Mouse (Mus musculus) kidney, embryonic 15.5 days (tissue): Measurements from ENCODE around the gene Cdc26. TPM values are rescaled to one million over a fixed set of nuclear protein-coding genes. Genes with fewer than 3 reads are reported as not detected.
A peak's percentile ranks its signal among the peaks of the same experiment; 100 is the strongest.

ENCODE experiments used
- ATAC-seq: fragments of 200-750 bp; cut with Nextera tagmentation; replicated peaks from 2 replicates; pipeline ENCODE4 v1.8.0; 2017; ENCODE audit warnings: moderate TSS enrichment; ENCODE audit not compliant: low FRiP score
- H3K27ac ChIP-seq: fragments of 300-500 bp; sonication (generic); 2 replicates; pipeline ENCODE4 v1.5.1; 2015; ENCODE audit warnings: mild to moderate bottlenecking, inconsistent platforms
- H3K27me3 ChIP-seq: fragments of 300-500 bp; sonication (generic); 2 replicates; pipeline ENCODE4 v1.6.1; 2015; ENCODE audit warnings: inconsistent platforms
- H3K36me3 ChIP-seq: fragments of 300-500 bp; sonication (generic); 2 replicates; pipeline ENCODE4 v1.6.1; 2015; ENCODE audit warnings: inconsistent platforms
- H3K4me1 ChIP-seq: fragments of 300-500 bp; sonication (generic); 2 replicates; pipeline ENCODE4 v1.6.1; 2015; ENCODE audit warnings: inconsistent platforms
- H3K4me2 ChIP-seq: fragments of 300-500 bp; sonication (generic); 2 replicates; pipeline ENCODE4 v1.6.1; 2015; ENCODE audit warnings: moderate library complexity, mild to moderate bottlenecking, inconsistent platforms
- H3K4me3 ChIP-seq: fragments of 300-500 bp; sonication (generic); replicated peaks from 2 replicates; pipeline ENCODE4 v1.5.1; 2015; ENCODE audit warnings: mild to moderate bottlenecking, inconsistent platforms
- H3K9ac ChIP-seq: fragments of 300-500 bp; sonication (generic); 2 replicates; pipeline ENCODE4 v1.6.1; 2015; ENCODE audit warnings: mild to moderate bottlenecking, inconsistent platforms
- H3K9me3 ChIP-seq: fragments of 300-500 bp; sonication (generic); replicated peaks from 2 replicates; pipeline ENCODE4 v1.6.1; 2016; ENCODE audit warnings: inconsistent platforms
- WGBS: fragments of 180-500 bp; shearing (Covaris S2); methylation state at CpG from one replicate; pipeline ENCODE4 v1.1.7; 2015; ENCODE audit warnings: mixed read lengths; 5-methylcytosine and 5-hydroxymethylcytosine counted together
- polyA plus RNA-seq: library from polyadenylated mRNA; unstranded; fragments of >200 nt; fragmentation: Nextera tagmentation; extraction: Ambion mirVana; gene quantifications from 2 replicates; pipeline ENCODE4 v1.2.1, GENCODE M21; 2015

The Cdc26 gene
- polyA plus RNA-seq, 1 experiment from 2014 or later = 161 TPM

- no peak overlapping the region for H3K4me3 ChIP-seq
- no peaks in the 10 kb centered on the region for H3K4me1 ChIP-seq
- no peak for ATAC-seq
- H3K27ac ChIP-seq = no peak overlapping the region
- 84% methylated on average over 9 of the region's 9 CpGs for WGBS
- H3K36me3 ChIP-seq = peaks cover 15% of the 10 kb centered on the region
- H3K9ac ChIP-seq = no peak overlapping the region
- H3K27me3 ChIP-seq = no peaks in the 10 kb centered on the region
- no peaks in the 10 kb centered on the region for H3K9me3 ChIP-seq
- no peak overlapping the region for H3K4me2 ChIP-seq
Observed at GRCm38 (mm10) chr4:62429616-62430015, 21.2 kb upstream of the Cdc26 start.

- Histone ChIP-seq H3K4me2 (no peak overlapping the region), H3K4me3 (no peak overlapping the region), H3K4me1 (no peaks in the 10 kb centered on the region), H3K9me3 (no peaks in the 10 kb centered on the region), H3K27me3 (no peaks in the 10 kb centered on the region), H3K36me3 (peaks cover 28% of the 10 kb centered on the region), H3K27ac (no peak overlapping the region), H3K9ac (no peak overlapping the region)
- WGBS = 81% methylated on average over 17 of the region's 17 CpGs
- ATAC-seq = no peak; the same call in 1 of the 2 replicates
Observed at GRCm38 (mm10) chr4:62427978-62428758, 19.7 kb upstream of the Cdc26 start.

- Histone ChIP-seq H3K4me2 (no peak overlapping the region), H3K36me3 (peaks cover 51% of the 10 kb centered on the region), H3K4me1 (no peaks in the 10 kb centered on the region), H3K9me3 (no peaks in the 10 kb centered on the region), H3K27me3 (no peaks in the 10 kb centered on the region), H3K27ac (no peak overlapping the region), H3K9ac (no peak overlapping the region), H3K4me3 (no peak overlapping the region)
- 91% methylated on average over 4 of the region's 4 CpGs for WGBS
- ATAC-seq = no peak
Observed at GRCm38 (mm10) chr4:62425891-62426290, 17.4 kb upstream of the Cdc26 start.

GRCm38 (mm10) chr4:62419091-62419490 is 10.6 kb upstream of the Cdc26 start:
- H3K9me3 ChIP-seq = no peaks in the 10 kb centered on the region
- no peak overlapping the region for H3K4me3 ChIP-seq
- no peak for ATAC-seq
- H3K36me3 ChIP-seq = peaks cover 100% of the 10 kb centered on the region
- no peak overlapping the region for H3K4me2 ChIP-seq
- no peak overlapping the region for H3K27ac ChIP-seq
- WGBS = 94% methylated on average over 6 of the region's 6 CpGs
- no peaks in the 10 kb centered on the region for H3K4me1 ChIP-seq
- H3K27me3 ChIP-seq = no peaks in the 10 kb centered on the region
- H3K9ac ChIP-seq = no peak overlapping the region

GRCm38 (mm10) chr4:62418448-62418847 is 10.0 kb upstream of the Cdc26 start:
- no peaks in the 10 kb centered on the region for H3K27me3 ChIP-seq
- no peaks in the 10 kb centered on the region for H3K9me3 ChIP-seq
- no peaks in the 10 kb centered on the region for H3K4me1 ChIP-seq
- ATAC-seq = no peak
- H3K4me3 ChIP-seq = no peak overlapping the region
- 92% methylated on average over 8 of the region's 8 CpGs for WGBS
- H3K4me2 ChIP-seq = no peak overlapping the region
- no peak overlapping the region for H3K27ac ChIP-seq
- H3K9ac ChIP-seq = no peak overlapping the region
- peaks cover 100% of the 10 kb centered on the region for H3K36me3 ChIP-seq

GRCm38 (mm10) chr4:62411606-62412005 is 3.2 kb upstream of the Cdc26 start:
- H3K27me3 ChIP-seq = no peaks in the 10 kb centered on the region
- no peak overlapping the region for H3K4me2 ChIP-seq
- no peak overlapping the region for H3K9ac ChIP-seq
- H3K27ac ChIP-seq = no peak overlapping the region
- no peak overlapping the region for H3K4me3 ChIP-seq
- peaks cover 18% of the 10 kb centered on the region for H3K4me1 ChIP-seq
- 94% methylated on average over 10 of the region's 10 CpGs for WGBS
- no peaks in the 10 kb centered on the region for H3K9me3 ChIP-seq
- no peak for ATAC-seq
- peaks cover 63% of the 10 kb centered on the region for H3K36me3 ChIP-seq

- H3K36me3 ChIP-seq = peaks cover 55% of the 10 kb centered on the region
- WGBS = 84% methylated on average over 2 of the region's 2 CpGs
- peak overlapping the region; percentile 63 for H3K4me3 ChIP-seq
- H3K27ac ChIP-seq = no peak overlapping the region
- ATAC-seq = no peak
- H3K9ac ChIP-seq = peak overlapping the region; percentile 63; the same call in 1 of the 2 replicates
- no peaks in the 10 kb centered on the region for H3K27me3 ChIP-seq
- no peaks in the 10 kb centered on the region for H3K9me3 ChIP-seq
- peaks cover 26% of the 10 kb centered on the region for H3K4me1 ChIP-seq
- peak overlapping the region; percentile 72 for H3K4me2 ChIP-seq
Observed at GRCm38 (mm10) chr4:62410325-62410724, 1.9 kb upstream of the Cdc26 start.

GRCm38 (mm10) chr4:62409615-62410014 is 1.2 kb upstream of the Cdc26 start:
- Histone ChIP-seq H3K27me3 (no peaks in the 10 kb centered on the region), H3K36me3 (peaks cover 48% of the 10 kb centered on the region), H3K4me3 (peak overlapping the region; percentile 63), H3K4me1 (peaks cover 28% of the 10 kb centered on the region), H3K9me3 (no peaks in the 10 kb centered on the region), H3K9ac (peak overlapping the region; percentile 63), H3K4me2 (peak overlapping the region; percentile 72), H3K27ac (peak overlapping the region; percentile 87)
- WGBS = 28% methylated on average over 6 of the region's 6 CpGs
- no peak for ATAC-seq

- peaks cover 31% of the 10 kb centered on the region for H3K4me1 ChIP-seq
- under 1% methylated on average over 35 of the region's 35 CpGs for WGBS
- peak overlapping the region; percentile 78 for H3K9ac ChIP-seq
- H3K36me3 ChIP-seq = peaks cover 46% of the 10 kb centered on the region
- ATAC-seq = peak; percentile 60
- H3K9me3 ChIP-seq = no peaks in the 10 kb centered on the region
- peak overlapping the region; percentile 55 for H3K4me2 ChIP-seq
- peak overlapping the region; percentile 87 for H3K27ac ChIP-seq
- H3K4me3 ChIP-seq = peak overlapping the region; percentile 63
- no peaks in the 10 kb centered on the region for H3K27me3 ChIP-seq
Observed at GRCm38 (mm10) chr4:62407730-62408582, 486 bp downstream of the Cdc26 start.

- no peak for ATAC-seq
- H3K27ac ChIP-seq = no peak overlapping the region
- peaks cover 31% of the 10 kb centered on the region for H3K4me1 ChIP-seq
- 91% methylated on average over 4 of the region's 4 CpGs for WGBS
- H3K27me3 ChIP-seq = no peaks in the 10 kb centered on the region
- no peak overlapping the region for H3K9ac ChIP-seq
- no peak overlapping the region for H3K4me3 ChIP-seq
- peaks cover 45% of the 10 kb centered on the region for H3K36me3 ChIP-seq
- 0 out of 2 replicates have a peak overlapping the region, but pooled peaks have one; percentile 2 for H3K4me2 ChIP-seq
- H3K9me3 ChIP-seq = no peaks in the 10 kb centered on the region
Observed at GRCm38 (mm10) chr4:62406133-62406532, 2.3 kb downstream of the Cdc26 start.

GRCm38 (mm10) chr4:62398956-62399355 is 9.5 kb downstream of the Cdc26 start:
- H3K4me2 ChIP-seq = no peak overlapping the region
- H3K9ac ChIP-seq = no peak overlapping the region
- 84% methylated on average over 3 of the region's 3 CpGs for WGBS
- H3K4me3 ChIP-seq = no peak overlapping the region
- no peaks in the 10 kb centered on the region for H3K9me3 ChIP-seq
- no peaks in the 10 kb centered on the region for H3K27me3 ChIP-seq
- peaks cover 87% of the 10 kb centered on the region for H3K36me3 ChIP-seq
- H3K27ac ChIP-seq = no peak overlapping the region
- H3K4me1 ChIP-seq = no peaks in the 10 kb centered on the region
- no peak for ATAC-seq
